Mouse (Mus musculus): Measurements from ENCODE around the gene Map4k5. TPM values are rescaled to one million over a fixed set of nuclear protein-coding genes. Genes with fewer than 3 reads are reported as not detected.
A peak's percentile ranks its signal among the peaks of the same experiment; 100 is the strongest.

Map4k5 gene
- polyA plus RNA-seq, 1 experiment from 2014 or later, result 32.7 TPM

DNA sequence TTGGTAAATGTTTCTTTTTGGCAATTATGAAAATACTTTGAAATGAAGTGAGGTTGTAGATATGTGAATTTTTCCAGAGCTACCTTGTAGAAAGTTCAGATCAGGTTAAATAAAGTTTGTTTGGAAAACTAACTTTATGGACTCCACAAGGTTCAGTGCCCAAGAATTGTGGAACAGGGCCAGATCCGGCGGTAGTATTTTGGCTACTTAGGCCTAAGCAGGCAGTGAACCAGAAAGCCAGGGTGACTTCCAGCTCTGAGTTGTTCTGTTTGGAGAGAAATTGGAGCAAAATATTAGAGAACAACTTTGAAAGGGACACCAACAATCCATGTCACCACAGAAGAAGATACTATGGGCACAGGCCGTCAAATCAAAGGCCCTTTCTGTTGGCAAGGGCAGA, 96.7 kb downstream of the Map4k5 start:
- H3K36me3 ChIP-seq (ENCODE audit: control insufficient read depth, insufficient read depth, low read length), result no peaks in the 10 kb centered on the region
- peaks cover 1% of the 10 kb centered on the region; the same call in 1 of the 2 replicates for H3K27me3 ChIP-seq (ENCODE audit: control insufficient read depth, insufficient read depth, low read length)
- H3K27ac ChIP-seq (ENCODE audit: low read depth, low read length), result no peak overlapping the region
- H3K4me1 ChIP-seq (replicated peaks; ENCODE audit: control insufficient read depth, insufficient read depth, low read length), result no peaks in the 10 kb centered on the region; the same call in 1 of the 2 replicates
- H3K4me2 ChIP-seq (ENCODE audit: low read depth, low read length, severe bottlenecking), result no peak overlapping the region
- H3K9ac ChIP-seq (ENCODE audit: low read length), result no peak overlapping the region
- DNase-seq (ENCODE audit: low spot score) (no peak), ATAC-seq (replicated peaks; ENCODE audit: low FRiP score) (no peak)
- no peaks in the 10 kb centered on the region for H3K9me3 ChIP-seq (ENCODE audit: control insufficient read depth, low read length)
- H3K4me3 ChIP-seq (ENCODE audit: low read depth, low read length), result no peak overlapping the region
- 94% methylated on average over 3 of the region's 3 CpGs for WGBS

DNA sequence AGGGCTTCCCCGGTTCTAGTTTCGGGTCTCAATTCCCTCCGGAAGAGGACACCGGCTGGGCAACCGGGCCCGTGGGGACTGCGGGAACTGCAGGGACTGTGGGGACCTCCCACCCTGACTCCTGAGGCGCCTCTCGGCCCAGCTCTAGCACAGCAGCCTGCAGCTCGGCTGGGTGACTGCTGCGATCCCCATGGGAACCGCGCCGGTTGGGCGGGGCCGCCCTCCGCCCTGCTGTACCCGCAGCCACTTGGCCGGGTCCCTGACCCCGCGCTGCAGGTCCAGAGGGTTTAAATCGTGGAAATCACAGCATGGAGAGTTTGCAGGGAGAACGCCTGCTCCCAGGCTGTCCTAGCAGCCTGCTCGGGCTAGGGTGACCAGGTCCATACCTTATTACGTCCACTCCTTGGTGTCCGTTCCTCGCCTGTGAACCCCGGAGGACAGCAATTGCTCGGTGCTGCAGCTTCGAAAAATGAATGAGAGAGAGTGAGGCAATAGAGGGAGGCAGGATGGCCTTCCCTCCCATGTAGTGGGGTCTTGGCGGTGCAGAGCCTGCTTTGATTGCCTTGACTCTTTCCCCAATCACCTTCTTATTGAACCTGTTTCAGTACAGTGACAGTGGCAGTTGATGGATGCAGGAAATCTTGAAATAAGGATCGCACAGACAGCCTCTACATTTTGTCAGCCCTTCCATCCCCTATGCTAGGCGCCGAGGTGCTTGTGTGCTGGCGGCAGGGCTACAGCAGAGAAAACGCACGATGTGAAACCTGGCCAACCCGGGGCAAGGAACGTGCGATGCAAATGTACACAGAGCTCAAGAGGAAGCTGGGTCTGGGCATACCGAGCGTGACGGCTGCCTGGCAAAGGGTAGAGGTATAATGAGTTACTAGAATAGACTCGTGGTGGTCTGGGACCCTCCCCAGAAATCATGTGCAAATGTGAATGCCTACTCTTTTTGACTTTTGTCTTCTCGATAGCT, 102.2 kb downstream of the Map4k5 start, which contains the start of gene Cdkl1:
Gene Cdkl1 (minus strand): TSS at position 738 of the 976 bp plus-strand sequence.
- WGBS, result 2% methylated on average over 43 of the region's 45 CpGs
- Histone ChIP-seq H3K36me3 (ENCODE audit: control insufficient read depth, insufficient read depth, low read length) (no peaks in the 10 kb centered on the region), H3K4me3 (ENCODE audit: low read depth, low read length) (peak within 1 kb of the TSS; percentile 49), H3K9me3 (ENCODE audit: control insufficient read depth, low read length) (no peaks in the 10 kb centered on the region), H3K4me1 (replicated peaks; ENCODE audit: control insufficient read depth, insufficient read depth, low read length) (peaks cover 6% of the 10 kb centered on the region; the same call in 1 of the 2 replicates), H3K27me3 (ENCODE audit: control insufficient read depth, insufficient read depth, low read length) (peaks cover 4% of the 10 kb centered on the region), H3K27ac (ENCODE audit: low read depth, low read length) (no peak within 1 kb of the TSS), H3K4me2 (ENCODE audit: low read depth, low read length, severe bottlenecking) (peak within 1 kb of the TSS; percentile 98), H3K9ac (ENCODE audit: low read length) (peak within 1 kb of the TSS; percentile 55)
- DNase-seq (ENCODE audit: low spot score) (peak; percentile 80), ATAC-seq (replicated peaks; ENCODE audit: low FRiP score) (peak; percentile 91)

DNA sequence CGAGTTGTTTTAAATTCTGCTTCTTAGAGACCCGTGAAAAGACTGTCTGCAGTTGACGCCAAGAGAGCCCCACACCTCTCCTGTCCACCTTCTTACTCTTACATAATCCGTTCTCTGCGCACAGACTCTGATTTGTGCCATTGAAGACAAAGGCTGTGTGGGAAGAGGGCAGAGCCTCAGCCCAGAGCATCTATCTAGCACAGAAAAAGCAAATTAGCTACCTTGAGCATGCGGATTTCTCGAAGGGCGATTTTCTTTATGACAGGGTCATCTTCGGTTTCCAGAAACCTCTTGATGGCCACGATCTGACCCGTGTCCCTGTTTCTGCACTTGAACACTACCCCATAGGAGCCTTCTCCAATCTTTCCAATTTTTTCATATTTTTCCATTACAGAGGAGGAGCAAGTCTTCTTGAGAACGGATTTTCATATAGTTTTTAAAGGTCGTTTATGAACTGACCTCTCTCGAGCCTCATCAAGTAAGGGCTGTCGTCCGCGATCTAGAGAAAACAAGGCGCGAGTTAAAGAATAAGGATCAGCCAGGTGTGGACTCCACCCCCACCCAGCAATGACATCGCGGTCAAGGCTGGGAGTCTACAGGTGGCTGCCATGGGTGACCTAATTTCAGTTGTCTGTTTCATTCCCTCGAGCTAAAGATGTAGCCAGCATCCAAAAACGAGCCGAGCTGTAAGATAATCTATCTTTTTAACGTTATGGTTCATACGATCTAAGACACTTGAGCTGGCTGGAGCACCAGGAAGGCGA, 103.1 kb downstream of the Map4k5 start:
- no peak overlapping the region for H3K27ac ChIP-seq (ENCODE audit: low read depth, low read length)
- 32% methylated on average over 27 of the region's 27 CpGs for WGBS

DNA sequence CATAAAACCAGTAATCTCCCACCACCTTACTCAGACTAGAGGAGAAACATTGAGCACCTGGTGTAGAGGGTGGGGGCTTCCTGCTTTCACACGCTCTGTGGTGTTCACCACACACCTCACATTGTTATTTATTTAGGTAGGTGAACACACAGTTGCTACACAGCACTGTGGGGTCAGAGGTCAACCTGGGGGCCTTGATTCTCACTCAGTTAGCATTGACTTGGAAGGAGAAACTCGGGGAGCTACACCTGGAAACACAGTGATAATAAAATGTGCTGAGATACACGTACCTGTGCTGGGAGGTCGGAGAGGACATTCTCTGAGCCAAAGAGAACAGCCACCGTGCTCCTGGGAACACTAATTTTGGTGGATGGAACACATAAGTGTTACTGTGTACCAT, 104.6 kb downstream of the Map4k5 start:
- H3K4me2 ChIP-seq (ENCODE audit: low read depth, low read length, severe bottlenecking), result no peak overlapping the region
- no peak overlapping the region for H3K4me3 ChIP-seq (ENCODE audit: low read depth, low read length)
- H3K27ac ChIP-seq (ENCODE audit: low read depth, low read length), result no peak overlapping the region
- H3K9me3 ChIP-seq (ENCODE audit: control insufficient read depth, low read length), result no peaks in the 10 kb centered on the region
- H3K4me1 ChIP-seq (replicated peaks; ENCODE audit: control insufficient read depth, insufficient read depth, low read length), result peaks cover 6% of the 10 kb centered on the region; the same call in 1 of the 2 replicates
- no peak for ATAC-seq (replicated peaks; ENCODE audit: low FRiP score)
- no peak for DNase-seq (ENCODE audit: low spot score)
- H3K36me3 ChIP-seq (ENCODE audit: control insufficient read depth, insufficient read depth, low read length), result no peaks in the 10 kb centered on the region
- peaks cover 4% of the 10 kb centered on the region for H3K27me3 ChIP-seq (ENCODE audit: control insufficient read depth, insufficient read depth, low read length)
- no peak overlapping the region for H3K9ac ChIP-seq (ENCODE audit: low read length)
- 90% methylated on average over 5 of the region's 5 CpGs for WGBS

More for the DNA sequence above, 103.1 kb downstream of the Map4k5 start:
- Histone ChIP-seq H3K4me2 (ENCODE audit: low read depth, low read length, severe bottlenecking) (peak overlapping the region; percentile 98), H3K4me1 (replicated peaks; ENCODE audit: control insufficient read depth, insufficient read depth, low read length) (peaks cover 6% of the 10 kb centered on the region; the same call in 1 of the 2 replicates), H3K27me3 (ENCODE audit: control insufficient read depth, insufficient read depth, low read length) (peaks cover 4% of the 10 kb centered on the region), H3K9me3 (ENCODE audit: control insufficient read depth, low read length) (no peaks in the 10 kb centered on the region), H3K36me3 (ENCODE audit: control insufficient read depth, insufficient read depth, low read length) (no peaks in the 10 kb centered on the region), H3K4me3 (ENCODE audit: low read depth, low read length) (peak overlapping the region; percentile 49), H3K9ac (ENCODE audit: low read length) (peak overlapping the region; percentile 55)
- DNase-seq (ENCODE audit: low spot score), result no peak
- peak; percentile 40; the same call in 1 of the 2 replicates for ATAC-seq (replicated peaks; ENCODE audit: low FRiP score)

DNA sequence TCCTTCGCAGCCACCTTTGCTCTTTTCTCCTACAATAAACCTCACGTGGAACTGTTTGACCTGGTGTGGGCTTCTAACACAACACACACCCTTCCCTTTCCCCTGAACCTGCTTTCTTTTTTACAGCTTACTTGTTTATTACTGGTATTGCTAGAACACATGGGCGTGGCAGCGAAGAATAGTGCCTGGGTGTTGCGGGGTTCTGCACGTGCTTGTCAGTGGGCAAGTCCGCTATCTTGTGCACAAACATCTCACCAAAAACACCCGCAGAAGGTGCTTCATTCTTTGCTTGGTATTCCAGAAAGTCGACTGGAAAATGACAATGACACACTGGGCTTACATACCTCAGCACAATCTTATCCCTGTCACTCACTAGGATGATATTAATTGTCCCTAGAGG, 107.5 kb downstream of the Map4k5 start:
- ATAC-seq (replicated peaks; ENCODE audit: low FRiP score) (no peak), DNase-seq (ENCODE audit: low spot score) (peak; percentile 35)
- Histone ChIP-seq H3K4me1 (replicated peaks; ENCODE audit: control insufficient read depth, insufficient read depth, low read length) (no peaks in the 10 kb centered on the region), H3K27ac (ENCODE audit: low read depth, low read length) (no peak overlapping the region), H3K9me3 (ENCODE audit: control insufficient read depth, low read length) (no peaks in the 10 kb centered on the region), H3K36me3 (ENCODE audit: control insufficient read depth, insufficient read depth, low read length) (no peaks in the 10 kb centered on the region), H3K4me2 (ENCODE audit: low read depth, low read length, severe bottlenecking) (no peak overlapping the region), H3K9ac (ENCODE audit: low read length) (no peak overlapping the region), H3K4me3 (ENCODE audit: low read depth, low read length) (no peak overlapping the region), H3K27me3 (ENCODE audit: control insufficient read depth, insufficient read depth, low read length) (no peaks in the 10 kb centered on the region; the same call in 1 of the 2 replicates)
- WGBS, result 87% methylated on average over 9 of the region's 9 CpGs

DNA sequence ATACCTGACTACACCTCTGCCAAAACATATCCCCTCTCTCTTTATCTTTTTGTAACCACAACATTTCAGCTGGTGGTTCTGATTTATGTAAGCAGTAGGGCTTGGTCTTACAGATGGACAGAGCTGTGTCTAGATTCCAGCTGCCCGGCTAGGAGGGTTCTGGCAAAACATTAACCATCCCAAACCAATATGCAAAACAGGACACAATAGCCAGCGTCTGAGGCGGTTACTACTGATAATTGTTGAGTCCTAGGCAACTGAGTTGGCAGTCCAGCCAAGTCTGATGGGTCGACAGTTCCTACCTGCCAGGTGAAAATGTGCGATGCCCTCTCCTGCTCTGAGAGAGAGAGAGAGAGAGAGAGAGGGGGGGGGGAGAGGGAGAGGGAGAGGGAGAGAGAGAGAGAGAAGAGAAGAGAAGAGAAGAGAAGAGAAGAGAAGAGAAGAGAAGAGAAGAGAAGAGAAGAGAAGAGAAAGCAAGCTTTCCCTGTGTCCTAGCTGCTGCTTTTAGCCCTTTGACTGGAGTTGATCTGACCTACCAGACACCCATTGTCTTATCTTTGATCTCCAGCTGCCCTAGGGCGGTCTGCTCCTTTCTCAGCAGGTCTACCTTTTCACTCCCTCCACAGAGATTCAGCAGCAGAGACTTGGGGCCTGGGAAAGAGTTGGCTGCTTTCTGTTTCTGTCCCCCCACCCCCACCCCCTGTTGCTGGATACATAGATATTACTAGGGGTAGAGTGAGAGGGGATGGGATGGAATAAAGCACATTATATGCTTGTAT, 109.6 kb downstream of the Map4k5 start:
- no peak overlapping the region for H3K27ac ChIP-seq (ENCODE audit: low read depth, low read length)
- peak; percentile 48 for DNase-seq (ENCODE audit: low spot score)

DNA sequence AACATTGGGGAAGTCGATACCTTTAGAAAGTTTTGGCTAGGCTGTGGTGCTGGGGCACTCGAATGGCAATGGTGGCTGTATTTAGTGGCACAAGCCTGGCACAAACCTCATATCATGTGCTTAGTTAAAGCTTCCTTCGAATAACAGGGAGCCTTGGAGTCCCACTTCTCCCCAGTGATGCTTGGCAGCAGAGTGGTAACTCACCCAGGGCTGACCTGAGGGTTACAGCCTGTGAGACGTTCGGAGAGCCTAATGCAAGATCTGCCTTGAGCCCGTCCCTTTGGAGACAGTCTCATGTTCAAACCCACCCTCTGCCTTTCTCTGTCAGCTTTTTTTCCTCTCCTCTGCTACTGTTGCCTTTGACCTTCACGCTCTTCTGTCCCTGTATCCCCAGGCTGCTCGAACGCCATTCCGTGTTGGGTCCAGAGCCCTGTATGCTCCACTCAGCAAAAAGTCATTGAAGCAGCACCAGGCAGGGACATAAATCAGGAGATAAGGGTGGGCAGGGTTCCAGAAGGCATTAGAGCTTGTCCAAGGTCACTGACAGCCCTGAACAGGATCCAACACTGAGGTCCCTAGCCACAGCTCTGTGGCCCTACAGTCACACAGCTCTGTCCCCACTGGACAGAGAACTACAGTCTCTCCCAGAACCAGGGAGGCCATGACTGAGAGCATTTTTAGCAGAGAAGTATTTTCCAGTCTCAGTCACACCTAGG, 110.9 kb downstream of the Map4k5 start:
- Histone ChIP-seq H3K27ac (ENCODE audit: low read depth, low read length) (no peak overlapping the region), H3K4me1 (replicated peaks; ENCODE audit: control insufficient read depth, insufficient read depth, low read length) (no peaks in the 10 kb centered on the region), H3K27me3 (ENCODE audit: control insufficient read depth, insufficient read depth, low read length) (no peaks in the 10 kb centered on the region), H3K4me3 (ENCODE audit: low read depth, low read length) (no peak overlapping the region), H3K9ac (ENCODE audit: low read length) (no peak overlapping the region), H3K9me3 (ENCODE audit: control insufficient read depth, low read length) (no peaks in the 10 kb centered on the region), H3K4me2 (ENCODE audit: low read depth, low read length, severe bottlenecking) (no peak overlapping the region), H3K36me3 (ENCODE audit: control insufficient read depth, insufficient read depth, low read length) (no peaks in the 10 kb centered on the region)
- WGBS, result 91% methylated on average over 10 of the region's 10 CpGs
- ATAC-seq (replicated peaks; ENCODE audit: low FRiP score), result no peak
- peak; percentile 30 for DNase-seq (ENCODE audit: low spot score)

More for the DNA sequence above, 109.6 kb downstream of the Map4k5 start:
- Histone ChIP-seq H3K36me3 (ENCODE audit: control insufficient read depth, insufficient read depth, low read length) (no peaks in the 10 kb centered on the region), H3K9ac (ENCODE audit: low read length) (no peak overlapping the region), H3K4me1 (replicated peaks; ENCODE audit: control insufficient read depth, insufficient read depth, low read length) (no peaks in the 10 kb centered on the region), H3K4me3 (ENCODE audit: low read depth, low read length) (no peak overlapping the region), H3K27me3 (ENCODE audit: control insufficient read depth, insufficient read depth, low read length) (no peaks in the 10 kb centered on the region), H3K4me2 (ENCODE audit: low read depth, low read length, severe bottlenecking) (no peak overlapping the region), H3K9me3 (ENCODE audit: control insufficient read depth, low read length) (no peaks in the 10 kb centered on the region)
- no peak for ATAC-seq (replicated peaks; ENCODE audit: low FRiP score)
- 66% methylated on average over 6 of the region's 6 CpGs for WGBS
